Mouse (Mus musculus): ENCODE measurements around the gene Sprtn. TPM values are rescaled to one million over a fixed set of nuclear protein-coding genes. Genes with fewer than 3 reads are reported as not detected.

The Sprtn gene
- 13.6 and 17.8 TPM in 2 replicates for polyA plus RNA-seq (2012; rRNA removed)

DNA sequence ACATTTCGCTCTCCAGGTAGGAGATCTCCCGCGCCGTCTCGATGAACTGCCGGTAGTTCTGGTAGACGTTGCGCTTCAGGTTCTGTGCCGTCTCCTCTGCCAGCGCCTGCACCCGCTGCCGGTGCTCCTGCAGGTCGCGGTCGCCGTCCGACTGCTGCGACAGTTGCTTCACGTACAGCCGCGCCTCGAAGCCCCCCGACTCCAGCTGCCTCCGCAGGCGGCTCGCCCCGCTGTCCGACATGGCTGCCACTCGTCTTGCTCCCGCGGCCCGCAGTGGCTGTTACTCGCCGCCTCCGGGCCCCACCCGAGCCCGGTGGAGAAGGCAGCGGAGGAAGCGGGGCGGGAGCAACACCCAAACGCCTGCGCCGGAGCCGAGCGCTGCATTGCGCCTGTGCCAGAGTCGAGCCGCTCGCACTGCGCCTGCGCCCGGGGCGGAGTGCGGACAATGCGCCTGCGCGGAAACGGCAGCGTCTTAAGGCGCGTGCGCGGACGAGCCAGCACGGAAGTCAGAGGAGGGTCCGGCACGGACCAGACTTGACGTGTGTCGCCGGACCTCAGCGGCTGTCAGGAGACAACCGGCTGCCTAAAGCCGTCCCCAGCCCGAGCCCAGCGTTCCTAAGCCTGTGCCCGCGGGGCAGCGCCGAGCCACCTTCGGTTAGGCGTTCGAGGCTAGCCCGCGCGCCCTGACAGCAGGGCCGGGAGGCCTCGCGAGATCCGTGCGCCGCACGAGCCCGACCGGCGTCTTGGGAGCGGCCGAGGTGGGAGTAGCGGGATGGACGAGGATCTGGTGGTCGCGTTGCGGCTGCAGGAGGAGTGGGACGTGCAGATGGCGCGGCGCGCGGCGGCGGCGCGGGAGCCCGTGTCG is at the start of gene Sprtn, which contains the start of gene Exoc8:
Sprtn (plus strand) TSS at position 501 of the 865 bp plus-strand sequence.
Exoc8 (minus strand) TSS at position 320 of the 865 bp plus-strand sequence.
- WGBS = under 1% methylated on average over 114 of the region's 114 CpGs

DNA sequence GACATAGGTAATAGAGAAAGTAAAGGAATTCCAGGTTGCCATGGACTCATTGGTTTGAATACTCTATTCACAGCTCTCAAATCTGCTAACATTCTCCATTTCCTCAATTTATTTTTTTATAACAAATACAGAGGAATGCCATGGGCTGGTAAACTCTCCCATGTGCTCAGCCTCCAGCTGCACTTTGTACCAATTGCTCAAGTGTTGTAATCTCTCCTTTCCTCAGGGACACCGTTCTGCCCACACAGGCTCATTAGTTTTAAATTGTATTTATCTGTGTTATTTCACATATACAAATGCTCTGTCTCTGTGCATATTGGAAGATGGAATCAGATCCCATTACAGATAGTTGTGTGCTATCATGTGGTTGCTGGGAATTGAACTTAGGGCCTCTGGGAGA is 44.2 kb upstream of the Sprtn start:
- no peaks in the 10 kb centered on the region for H3K4me1 ChIP-seq (ENCODE audit: control insufficient read depth, insufficient read depth, low read length)
- DNase-seq = no peak
- WGBS = 100% methylated on average over 1 of the region's 1 CpGs
- H3K4me3 ChIP-seq (replicated peaks; ENCODE audit: extremely low read depth, low read depth, low read length) = no peak overlapping the region
- TF ChIP-seq POLR2A (IDR thresholded peaks at IDR 0.05; ENCODE audit: borderline replicate concordance, extremely low read depth, low read depth, low read length) (no peak), CTCF (IDR thresholded peaks at IDR 0.05; ENCODE audit: insufficient read depth, low read length) (no peak)

More for the DNA sequence above, at the start of gene Sprtn, which contains the start of gene Exoc8:
- Histone ChIP-seq H3K4me1 (ENCODE audit: control insufficient read depth, insufficient read depth, low read length) (peaks cover 13% of the 10 kb centered on the region), H3K4me3 (replicated peaks; ENCODE audit: extremely low read depth, low read depth, low read length) (peak within 1 kb of the TSS; percentile 87)
- peak; percentile 98 for DNase-seq
- TF ChIP-seq POLR2A (IDR thresholded peaks at IDR 0.05; ENCODE audit: borderline replicate concordance, extremely low read depth, low read depth, low read length) (peak; percentile 93), CTCF (IDR thresholded peaks at IDR 0.05; ENCODE audit: insufficient read depth, low read length) (no peak)

DNA sequence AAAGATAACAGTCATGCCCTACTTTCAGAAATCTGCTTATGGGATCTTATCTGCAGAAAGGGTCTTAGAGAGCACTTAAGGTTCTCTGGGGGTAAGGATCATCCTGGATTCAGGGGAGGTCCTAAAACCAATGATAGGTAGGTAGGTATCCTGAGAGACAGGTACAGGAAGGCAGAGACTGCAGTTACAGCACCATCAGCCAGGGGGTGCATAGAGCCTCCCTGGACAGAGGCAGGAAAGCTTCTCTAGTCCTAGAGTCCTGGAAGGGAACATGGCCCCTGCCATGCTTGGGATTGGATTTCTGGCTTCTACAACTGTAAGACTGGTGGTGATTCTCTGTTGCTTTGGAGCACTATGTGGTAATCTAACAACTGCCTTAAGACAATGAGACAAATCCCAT is 38.2 kb upstream of the Sprtn start:
- TF ChIP-seq POLR2A (IDR thresholded peaks at IDR 0.05; ENCODE audit: borderline replicate concordance, extremely low read depth, low read depth, low read length) (no peak), CTCF (IDR thresholded peaks at IDR 0.05; ENCODE audit: insufficient read depth, low read length) (peak; percentile 72)
- DNase-seq = no peak
- Histone ChIP-seq H3K4me3 (replicated peaks; ENCODE audit: extremely low read depth, low read depth, low read length) (no peak overlapping the region), H3K4me1 (ENCODE audit: control insufficient read depth, insufficient read depth, low read length) (peaks cover 4% of the 10 kb centered on the region; the same call in 1 of the 2 replicates)

DNA sequence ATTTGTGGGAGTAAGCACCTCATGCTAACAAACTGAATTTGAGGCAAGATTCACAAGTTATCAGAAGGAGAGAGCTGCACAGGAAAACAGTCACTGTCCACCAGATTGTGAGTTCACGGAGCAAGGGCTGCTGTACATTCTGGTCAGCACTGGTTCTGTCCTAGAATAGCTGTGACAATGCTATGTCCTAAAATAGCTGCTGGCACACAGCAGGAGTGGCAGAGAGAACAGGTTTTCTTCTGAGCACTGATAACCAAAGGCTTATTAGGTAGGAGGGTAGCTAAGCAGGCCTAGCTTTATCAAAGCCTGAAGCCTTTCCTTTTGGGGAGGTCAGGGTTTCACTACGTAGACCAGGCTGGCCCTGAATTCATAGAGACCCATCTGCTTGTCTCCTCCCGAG is 37.5 kb upstream of the Sprtn start:
- WGBS = 81% methylated on average over 3 of the region's 3 CpGs
- peaks cover 4% of the 10 kb centered on the region; the same call in 1 of the 2 replicates for H3K4me1 ChIP-seq (ENCODE audit: control insufficient read depth, insufficient read depth, low read length)
- TF ChIP-seq POLR2A (IDR thresholded peaks at IDR 0.05; ENCODE audit: borderline replicate concordance, extremely low read depth, low read depth, low read length) (no peak), CTCF (IDR thresholded peaks at IDR 0.05; ENCODE audit: insufficient read depth, low read length) (no peak)
- no peak for DNase-seq
- H3K4me3 ChIP-seq (replicated peaks; ENCODE audit: extremely low read depth, low read depth, low read length) = no peak overlapping the region

DNA sequence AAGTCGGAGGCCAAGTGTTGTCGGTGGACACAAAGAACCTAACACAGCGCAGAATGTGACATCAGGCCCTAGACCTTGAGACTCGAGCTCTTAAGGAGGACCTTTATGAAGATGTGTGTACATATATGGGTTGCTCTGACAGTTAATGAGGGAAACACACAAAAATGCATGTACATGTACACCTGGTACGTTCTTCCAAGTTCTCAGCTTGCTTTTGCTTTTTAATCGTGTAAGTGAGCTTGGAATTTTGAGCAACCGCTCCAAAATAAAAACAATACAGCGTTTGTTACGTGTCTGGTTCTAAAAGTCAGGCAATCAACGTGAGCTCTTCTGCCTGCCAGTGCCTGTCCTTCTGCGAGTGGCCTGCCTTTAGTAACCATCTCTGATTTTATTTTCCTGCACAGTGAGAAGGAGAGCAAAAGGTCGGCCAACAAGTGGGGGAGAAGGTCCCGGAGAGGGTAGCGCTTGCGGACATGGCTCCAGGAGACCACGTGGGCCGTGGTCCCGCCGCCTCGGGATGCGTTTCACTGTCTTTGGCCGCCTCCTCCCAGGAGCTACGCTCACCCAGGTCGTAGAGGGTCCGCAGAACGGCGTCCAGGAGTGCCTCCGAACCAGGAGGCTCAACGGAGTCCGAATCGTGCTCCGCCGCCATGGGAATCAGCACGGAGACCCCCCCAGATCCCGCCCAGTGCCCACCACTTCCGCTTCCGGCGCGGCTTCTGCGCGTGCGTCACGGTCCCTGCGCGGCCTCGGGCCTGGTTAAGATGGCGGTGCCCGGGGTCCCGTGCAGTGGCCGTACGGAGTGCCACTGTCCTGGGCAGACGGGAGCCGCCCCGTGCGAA is 35.1 kb upstream of the Sprtn start, which contains the start of the genes Gnpat and 2810004N23Rik:
Gnpat (plus strand) TSS at position 713 of the 842 bp plus-strand sequence.
2810004N23Rik (minus strand) TSS at position 800 of the 842 bp plus-strand sequence.
- Histone ChIP-seq H3K4me1 (ENCODE audit: control insufficient read depth, insufficient read depth, low read length) (peaks cover 15% of the 10 kb centered on the region), H3K4me3 (replicated peaks; ENCODE audit: extremely low read depth, low read depth, low read length) (peak within 1 kb of the TSS; percentile 100)
- WGBS = under 1% methylated on average over 55 of the region's 55 CpGs
- peak; percentile 96 for DNase-seq
- TF ChIP-seq CTCF (IDR thresholded peaks at IDR 0.05; ENCODE audit: insufficient read depth, low read length) (no peak), POLR2A (IDR thresholded peaks at IDR 0.05; ENCODE audit: borderline replicate concordance, extremely low read depth, low read depth, low read length) (peak; percentile 81)

DNA sequence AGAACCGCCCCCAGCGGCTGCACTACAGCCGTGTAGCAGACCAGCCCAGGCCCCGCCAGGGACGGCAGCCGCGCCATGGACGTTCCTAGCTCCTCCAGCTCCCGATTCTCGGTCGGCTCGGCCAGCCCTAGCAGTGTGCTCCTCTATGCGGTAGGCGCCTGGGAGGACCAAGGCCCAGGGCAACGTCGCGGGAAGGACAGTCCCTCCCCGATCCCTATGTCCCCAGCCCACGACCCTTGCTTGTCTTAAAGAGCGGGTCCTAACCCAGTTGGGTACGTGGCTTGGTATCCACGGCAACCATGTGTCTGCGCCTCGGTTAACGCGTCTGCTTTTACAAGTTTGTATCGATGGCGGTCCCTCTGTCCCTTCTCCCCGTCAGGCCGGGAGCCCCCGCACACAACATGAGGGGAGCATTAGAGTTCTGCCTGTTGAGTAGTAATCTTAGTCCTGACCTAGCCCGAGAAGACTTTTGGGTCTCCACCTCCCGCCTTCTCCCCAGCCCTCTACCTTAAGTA is 34.5 kb upstream of the Sprtn start:
- under 1% methylated on average over 33 of the region's 33 CpGs for WGBS
- Histone ChIP-seq H3K4me1 (ENCODE audit: control insufficient read depth, insufficient read depth, low read length) (peaks cover 15% of the 10 kb centered on the region), H3K4me3 (replicated peaks; ENCODE audit: extremely low read depth, low read depth, low read length) (peak overlapping the region; percentile 100)
- DNase-seq = no peak
- TF ChIP-seq CTCF (IDR thresholded peaks at IDR 0.05; ENCODE audit: insufficient read depth, low read length) (no peak), POLR2A (IDR thresholded peaks at IDR 0.05; ENCODE audit: borderline replicate concordance, extremely low read depth, low read depth, low read length) (no peak; the same call in 1 of the 2 replicates)

DNA sequence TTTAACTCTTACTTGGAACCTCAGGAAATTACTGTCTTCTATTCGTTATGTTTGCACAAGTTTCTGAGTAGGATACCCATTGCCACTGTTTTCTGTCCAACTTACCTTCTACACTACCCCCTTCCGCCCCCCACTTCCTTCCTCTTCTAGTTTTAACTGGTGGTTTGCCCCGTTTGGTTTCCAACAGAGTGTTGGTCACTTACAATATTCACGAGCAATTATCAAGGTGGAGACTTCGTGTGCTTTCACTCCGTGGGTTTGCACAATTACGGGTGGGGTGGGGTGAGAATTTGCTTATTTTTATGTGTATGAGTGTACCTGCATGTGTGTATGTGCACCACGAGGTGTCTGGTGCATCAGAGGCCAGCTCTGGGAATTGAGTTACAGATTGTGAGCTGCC is 34.0 kb upstream of the Sprtn start:
- peaks cover 15% of the 10 kb centered on the region for H3K4me1 ChIP-seq (ENCODE audit: control insufficient read depth, insufficient read depth, low read length)
- peak overlapping the region; percentile 100 for H3K4me3 ChIP-seq (replicated peaks; ENCODE audit: extremely low read depth, low read depth, low read length)
- no peak for DNase-seq
- TF ChIP-seq CTCF (IDR thresholded peaks at IDR 0.05; ENCODE audit: insufficient read depth, low read length) (no peak), POLR2A (IDR thresholded peaks at IDR 0.05; ENCODE audit: borderline replicate concordance, extremely low read depth, low read depth, low read length) (no peak)
- 7% methylated on average over 8 of the region's 8 CpGs for WGBS

DNA sequence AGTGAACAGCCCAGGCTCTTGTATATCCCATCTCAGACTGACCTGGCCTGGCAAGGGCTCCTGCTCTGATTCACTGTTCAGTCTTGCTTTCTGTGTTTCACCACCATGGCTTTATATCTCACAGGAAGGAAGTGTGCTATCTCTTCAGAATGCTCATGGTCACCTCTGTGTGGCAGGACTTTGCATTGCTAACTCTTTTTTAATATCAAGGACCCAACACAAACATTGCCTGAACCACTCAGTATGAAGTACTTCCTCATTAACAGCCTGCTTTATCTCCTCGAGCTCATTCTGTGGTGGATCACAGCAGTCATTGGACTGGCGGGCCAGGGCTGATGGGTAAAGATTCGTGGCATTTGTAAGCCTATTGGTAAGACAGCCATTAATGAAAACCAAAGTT is 31.0 kb upstream of the Sprtn start:
- TF ChIP-seq CTCF (IDR thresholded peaks at IDR 0.05; ENCODE audit: insufficient read depth, low read length) = no peak
- TF ChIP-seq POLR2A (IDR thresholded peaks at IDR 0.05; ENCODE audit: borderline replicate concordance, extremely low read depth, low read depth, low read length) = no peak
- no peak for DNase-seq
- 52% methylated on average over 3 of the region's 3 CpGs for WGBS
- no peak overlapping the region for H3K4me3 ChIP-seq (replicated peaks; ENCODE audit: extremely low read depth, low read depth, low read length)
- peaks cover 15% of the 10 kb centered on the region for H3K4me1 ChIP-seq (ENCODE audit: control insufficient read depth, insufficient read depth, low read length)

DNA sequence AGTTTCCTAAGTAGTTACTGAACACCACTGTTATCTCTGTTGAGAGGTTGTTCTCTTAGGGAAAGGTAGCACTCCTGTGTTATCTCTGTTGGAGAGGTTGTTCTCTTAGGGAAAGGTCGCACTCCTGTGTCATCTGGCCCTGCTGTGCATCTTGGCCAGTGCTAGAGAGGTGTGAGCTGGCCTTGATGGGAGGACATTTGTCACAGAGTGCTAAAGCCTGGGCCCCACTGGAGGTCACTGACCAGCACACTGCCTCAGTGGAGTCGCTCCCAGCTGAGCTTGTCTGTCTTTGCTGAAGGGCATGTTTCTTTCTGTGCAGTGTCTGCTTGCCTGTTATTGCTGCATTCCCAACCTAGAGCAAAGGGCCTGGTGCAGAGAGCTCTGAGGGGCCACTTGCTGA is 30.6 kb upstream of the Sprtn start:
- Histone ChIP-seq H3K4me3 (replicated peaks; ENCODE audit: extremely low read depth, low read depth, low read length) (no peak overlapping the region), H3K4me1 (ENCODE audit: control insufficient read depth, insufficient read depth, low read length) (peaks cover 15% of the 10 kb centered on the region)
- WGBS = 54% methylated on average over 2 of the region's 2 CpGs
- no peak for DNase-seq
- TF ChIP-seq CTCF (IDR thresholded peaks at IDR 0.05; ENCODE audit: insufficient read depth, low read length) (no peak), POLR2A (IDR thresholded peaks at IDR 0.05; ENCODE audit: borderline replicate concordance, extremely low read depth, low read depth, low read length) (no peak)

All from lung, adult 2 months (tissue).